Mouse (Mus musculus) cortical plate, adult 2 months (tissue): ENCODE measurements around the gene Yipf1.

Source experiments
- CTCF ChIP-seq: fragments of 200-500 bp; IDR thresholded peaks from 2 replicates; pipeline ENCODE4 v1.5.1; 2011; ENCODE audit warnings: mild to moderate bottlenecking, control low read depth, low read length; ENCODE audit not compliant: insufficient read depth; ENCODE audit errors: extremely low read depth
- POLR2A ChIP-seq: fragments of 200-500 bp; IDR thresholded peaks from 2 replicates; pipeline ENCODE4 v1.6.1; 2011; ENCODE audit warnings: mild to moderate bottlenecking, low read length, control low read depth; ENCODE audit not compliant: insufficient read depth; ENCODE audit errors: extremely low read depth

- TF ChIP-seq CTCF, result no peak
- TF ChIP-seq POLR2A, result no peak
Measured at GRCm38 (mm10) chr4:107363573-107363972, 49.4 kb downstream of the Yipf1 start.
